Mouse (Mus musculus) brain, embryonic 14.5 days (tissue): ENCODE measurements around the gene Srrm3. TPM values are rescaled to one million over a fixed set of nuclear protein-coding genes. Genes with fewer than 3 reads are reported as not detected.

ENCODE experiments used
- DNase-seq: peaks from one replicate; pipeline ENCODE4 v3.0.0-alpha.2; 2011; ENCODE audit warnings: low read depth
- CTCF ChIP-seq: fragments of 200-500 bp; IDR thresholded peaks from 2 replicates; pipeline ENCODE4 v1.5.1; 2012; ENCODE audit warnings: inconsistent platforms, mild to moderate bottlenecking, moderate library complexity, borderline replicate concordance; ENCODE audit not compliant: insufficient read depth, insufficient read length; ENCODE audit errors: extremely low read depth
- POLR2A ChIP-seq: fragments of 200-500 bp; IDR thresholded peaks from 2 replicates; pipeline ENCODE4 v1.6.1; 2012; ENCODE audit warnings: mild to moderate bottlenecking, inconsistent platforms, borderline replicate concordance; ENCODE audit not compliant: poor library complexity, insufficient read depth, insufficient read length, severe bottlenecking; ENCODE audit errors: extremely low read depth
- polyA plus RNA-seq: library from polyadenylated mRNA; depleted of rRNA; stranded (reverse); fragments of >200 nt; gene quantifications from 2 replicates; pipeline ENCODE4 v1.2.3, GENCODE M21; 2012

Gene Srrm3
- polyA plus RNA-seq, 1 experiment = 82.6 TPM

- TF ChIP-seq CTCF = peak; percentile 22; the same call in 1 of the 2 replicates
- TF ChIP-seq POLR2A = no peak
- DNase-seq = no peak
Observed at GRCm38 (mm10) chr5:135900701-135901100, 94.0 kb downstream of the Srrm3 start.

DNA sequence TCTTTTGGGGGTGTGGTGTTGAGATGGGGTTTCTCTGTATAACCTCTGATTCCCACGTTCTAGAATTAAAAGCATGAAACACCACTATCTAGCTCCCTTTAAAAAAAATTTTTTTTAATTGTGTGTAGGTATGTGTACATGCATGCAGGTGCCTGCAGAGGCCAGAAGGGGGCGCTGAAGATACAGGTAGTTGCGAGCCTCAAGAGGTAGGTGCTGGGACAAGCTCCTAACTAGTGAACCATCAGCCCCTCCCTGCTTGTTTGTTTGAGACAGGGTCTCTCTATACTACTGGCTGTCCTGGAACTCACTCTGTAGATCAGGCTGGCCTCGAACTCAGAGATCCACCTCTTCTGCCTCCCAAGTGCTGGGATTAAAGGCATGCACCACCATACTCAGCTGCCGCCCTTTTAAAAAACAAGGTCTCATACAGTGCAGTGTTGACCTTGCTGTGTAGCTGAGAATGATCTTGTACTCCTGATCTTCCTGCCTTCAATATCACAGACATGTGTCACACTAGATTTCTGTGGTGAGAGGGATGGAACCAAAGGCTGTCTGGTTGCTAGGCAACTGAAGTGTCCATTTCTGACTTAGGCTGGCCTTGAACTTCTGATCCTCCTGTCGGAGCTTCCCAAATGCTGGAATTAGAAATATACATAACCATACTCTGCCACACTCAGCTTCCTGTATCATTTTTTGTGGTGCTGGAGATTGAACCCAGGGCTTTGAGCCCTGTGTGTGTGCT, 94.8 kb downstream of the Srrm3 start:
- TF ChIP-seq POLR2A (no peak), CTCF (peak; percentile 46; the same call in 1 of the 2 replicates)
- no peak for DNase-seq

DNA sequence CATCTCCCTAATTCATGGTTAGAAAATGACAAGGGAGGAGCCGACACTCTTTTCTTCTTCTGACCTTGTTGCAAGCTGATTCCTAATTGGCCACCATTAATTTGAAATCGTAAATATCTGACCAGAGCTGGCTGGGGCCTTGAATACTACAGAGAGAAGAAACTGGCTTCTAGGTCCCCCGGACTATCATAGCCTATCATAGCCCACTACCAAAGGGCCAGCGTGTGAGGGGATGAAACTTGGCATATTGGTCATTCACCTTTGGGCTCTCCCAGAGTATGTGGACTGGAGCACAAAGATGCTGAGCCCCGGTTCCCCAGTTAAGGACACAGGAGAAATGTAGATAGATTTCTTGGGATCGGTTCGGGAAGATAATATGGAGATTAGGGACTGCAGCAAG, 96.4 kb downstream of the Srrm3 start:
- DNase-seq = no peak
- TF ChIP-seq CTCF = no peak
- TF ChIP-seq POLR2A = no peak

- DNase-seq = peak; percentile 96
- TF ChIP-seq CTCF (peak; percentile 94), POLR2A (peak; percentile 48; the same call in 1 of the 2 replicates)
Observed at GRCm38 (mm10) chr5:135903551-135904151, 97.0 kb downstream of the Srrm3 start.

DNA sequence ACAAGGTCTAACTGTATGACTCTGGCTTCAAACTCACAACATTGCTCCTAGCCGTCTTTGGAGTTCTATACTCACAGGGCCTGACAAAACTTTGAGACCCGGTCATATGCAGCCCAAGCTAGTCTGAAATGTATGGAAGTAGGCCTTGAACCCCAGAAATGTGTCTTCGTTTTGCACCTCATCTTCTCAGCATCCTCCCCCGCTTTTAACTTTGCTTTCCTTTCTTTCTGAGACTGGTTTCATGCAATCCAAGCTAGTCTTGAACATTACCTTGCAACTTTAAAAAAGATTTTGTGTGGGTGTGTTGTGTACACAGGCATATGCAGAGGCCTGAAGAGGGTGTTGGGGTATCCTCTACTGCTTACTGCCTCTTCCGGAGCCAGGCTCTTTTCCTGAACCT, 97.6 kb downstream of the Srrm3 start:
- no peak for DNase-seq

DNA sequence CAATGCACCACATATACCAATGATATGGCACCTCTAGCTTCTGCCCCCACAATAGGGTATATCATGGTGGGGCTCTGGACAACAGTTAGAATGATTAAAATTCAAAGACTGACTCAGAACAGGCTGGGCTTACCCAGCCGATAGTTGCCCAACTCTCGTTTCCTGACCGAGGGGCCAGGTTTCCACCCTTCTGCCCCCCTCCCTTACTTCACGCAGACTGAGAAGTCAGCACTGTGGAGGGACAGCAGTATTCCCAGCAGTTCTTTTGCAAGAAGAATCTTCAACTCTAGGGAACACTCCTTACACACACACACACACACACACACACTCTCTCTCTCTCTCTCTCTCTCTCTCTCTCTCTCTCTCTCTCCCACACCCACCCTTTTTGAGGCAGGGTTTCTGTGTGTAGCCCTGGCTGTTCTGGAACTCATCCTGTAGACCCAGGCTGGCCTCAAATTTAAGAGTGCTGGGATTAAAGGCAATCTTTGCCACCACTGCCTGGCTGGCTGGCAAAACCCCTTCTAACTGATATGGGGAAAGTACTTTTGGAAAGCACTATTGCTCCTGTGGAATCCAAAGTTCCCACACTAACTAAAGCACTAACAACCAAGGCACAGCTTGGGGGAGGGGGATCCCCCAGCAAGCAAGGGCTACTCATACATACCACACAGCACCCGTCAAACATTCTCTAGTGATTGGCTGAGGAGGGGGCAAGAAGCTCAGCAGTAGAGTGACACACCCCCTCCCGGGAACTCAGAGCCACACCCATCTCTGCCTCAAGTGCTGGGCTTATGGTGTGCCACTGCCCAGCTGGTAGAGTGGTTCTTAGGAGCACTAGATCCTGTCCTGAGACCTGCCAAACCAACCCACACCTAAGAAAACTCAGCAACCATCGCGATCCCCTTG, 98.9 kb downstream of the Srrm3 start:
- no peak for TF ChIP-seq POLR2A
- TF ChIP-seq CTCF = no peak
- no peak for DNase-seq

More for the DNA sequence above, 97.6 kb downstream of the Srrm3 start:
- TF ChIP-seq CTCF (no peak), POLR2A (no peak)

GRCm38 (mm10) chr5:135906846-135907245, 100.2 kb downstream of the Srrm3 start:
- TF ChIP-seq CTCF = no peak
- TF ChIP-seq POLR2A = no peak
- DNase-seq = no peak

DNA sequence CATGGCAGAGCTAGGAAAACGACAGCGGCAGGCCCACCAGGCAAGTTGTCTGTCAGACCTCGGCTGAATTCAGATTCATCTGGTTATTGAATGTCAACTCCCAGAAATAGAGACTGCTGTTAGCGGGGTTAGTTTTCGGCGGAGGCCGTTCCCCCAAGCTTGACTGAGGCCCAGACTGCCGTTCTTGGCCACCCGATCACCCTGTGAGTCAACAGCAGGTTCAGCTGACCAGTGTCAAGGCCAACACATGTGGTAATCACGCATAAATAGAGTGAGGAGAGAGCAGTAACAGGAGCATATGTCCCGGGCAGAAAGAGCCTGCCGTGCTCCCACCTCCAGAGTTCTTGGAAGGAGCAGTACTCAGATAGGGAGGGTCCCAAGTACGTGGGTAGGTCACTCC, 100.6 kb downstream of the Srrm3 start:
- TF ChIP-seq POLR2A = no peak
- TF ChIP-seq CTCF = no peak
- no peak for DNase-seq

- DNase-seq = peak; percentile 25
- TF ChIP-seq POLR2A (no peak), CTCF (no peak)
Observed at GRCm38 (mm10) chr5:135908185-135908584, 101.5 kb downstream of the Srrm3 start.

- no peak for TF ChIP-seq CTCF
- DNase-seq = no peak
Observed at GRCm38 (mm10) chr5:135908989-135909388, 102.3 kb downstream of the Srrm3 start.

DNA sequence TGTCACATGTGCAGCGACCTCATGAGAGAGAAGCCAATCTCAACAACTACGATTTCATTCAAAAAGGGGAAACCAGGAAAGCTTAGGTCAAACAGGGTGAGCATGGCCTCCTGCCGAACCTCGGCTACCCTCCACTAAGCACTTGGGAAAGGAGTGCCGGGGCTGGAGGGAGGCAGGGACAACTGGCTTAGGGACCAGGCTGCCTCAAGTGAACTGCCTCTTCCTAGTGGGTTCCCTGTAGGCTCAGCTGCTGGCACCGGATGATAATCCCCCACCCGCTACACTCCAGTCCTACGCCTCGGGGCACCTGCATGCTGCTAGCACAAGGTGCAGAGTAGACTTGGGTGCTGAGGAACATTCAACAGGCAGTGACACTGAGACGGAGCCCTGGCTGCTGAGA, 103.0 kb downstream of the Srrm3 start:
- TF ChIP-seq CTCF (no peak), POLR2A (no peak)
- no peak for DNase-seq

DNA sequence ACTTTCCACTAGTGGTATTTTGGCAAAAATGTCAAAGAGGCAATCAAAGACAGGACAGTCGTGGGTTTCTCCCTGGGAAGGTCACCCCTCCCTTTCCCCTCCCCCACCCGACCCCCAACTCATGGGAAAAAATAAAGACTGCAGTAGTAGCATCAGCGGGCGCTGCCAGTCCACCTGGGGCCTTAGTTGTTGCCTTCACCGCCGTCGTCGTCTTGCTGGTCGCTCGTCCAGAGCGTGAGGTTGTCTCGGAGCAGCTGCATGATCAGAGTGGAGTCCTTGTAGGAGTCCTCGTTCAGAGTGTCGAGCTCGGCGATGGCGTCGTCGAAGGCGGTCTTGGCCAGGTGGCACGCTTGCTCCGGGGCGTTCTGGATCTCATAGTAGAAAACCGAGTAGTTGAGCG, 104.1 kb downstream of the Srrm3 start:
- DNase-seq = no peak
- TF ChIP-seq POLR2A (no peak), CTCF (no peak)
